Mouse (Mus musculus) T-helper 17 cell (primary cell): ENCODE results near the gene Chst1.

Experiments used
- in situ Hi-C, 2 experiments: fragments of 300-600 bp; cut with MboI, MseI; formaldehyde crosslinking; loops; 1 replicate in 1 of 2; 2 replicates in 1 of 2; pipeline ENCODE4 v1.15.1; 2025; ENCODE audit warnings: high pct_unique_total_duplicates in 2 of 2

The Chst1 gene

GRCm38 (mm10) chr2:92599487-92600347, at the start of gene Chst1:
Chst1 (plus strand) TSS chr2:92599707.
- in situ Hi-C loops: loop anchor here in 1 of 2 experiments (25.0 kb wide), 1 partner anchor 213 kb away; no protein-coding TSS in a partner anchor

GRCm38 (mm10) chr2:92550051-92550450, 49.5 kb upstream of the Chst1 start:
- in situ Hi-C loops: no loop called here

GRCm38 (mm10) chr2:92554536-92554935, 45.0 kb upstream of the Chst1 start:
- in situ Hi-C loops: no loop called here

GRCm38 (mm10) chr2:92562930-92563329, 36.6 kb upstream of the Chst1 start:
- in situ Hi-C loops: no loop called here

GRCm38 (mm10) chr2:92570623-92571022, 28.9 kb upstream of the Chst1 start:
- in situ Hi-C loops: no loop called here

GRCm38 (mm10) chr2:92577824-92578223, 21.7 kb upstream of the Chst1 start:
- in situ Hi-C loops: no loop called here

- in situ Hi-C loops: no loop called here
Observed at GRCm38 (mm10) chr2:92581302-92581701, 18.2 kb upstream of the Chst1 start.

GRCm38 (mm10) chr2:92582596-92582995, 16.9 kb upstream of the Chst1 start:
- in situ Hi-C loops: no loop called here

GRCm38 (mm10) chr2:92587806-92588205, 11.7 kb upstream of the Chst1 start:
- in situ Hi-C loops: no loop called here

GRCm38 (mm10) chr2:92594929-92595730, 4.4 kb upstream of the Chst1 start:
- in situ Hi-C loops: no loop called here

- in situ Hi-C loops: no loop called here
Observed at GRCm38 (mm10) chr2:92597291-92597690, 2.2 kb upstream of the Chst1 start.

- in situ Hi-C loops: no loop called here
Observed at GRCm38 (mm10) chr2:92598941-92599486, 493 bp upstream of the Chst1 start.

- in situ Hi-C loops: loop anchor here in 1 of 2 experiments (25.0 kb wide), 1 partner anchor 212 kb away; no protein-coding TSS in a partner anchor
Observed at GRCm38 (mm10) chr2:92600348-92600670, 802 bp downstream of the Chst1 start.

GRCm38 (mm10) chr2:92601246-92601645, 1.7 kb downstream of the Chst1 start:
- in situ Hi-C loops: loop anchor here in 1 of 2 experiments (25.0 kb wide), 1 partner anchor 211 kb away; no protein-coding TSS in a partner anchor

- in situ Hi-C loops: loop anchor here in 1 of 2 experiments (25.0 kb wide), 1 partner anchor 210 kb away; no protein-coding TSS in a partner anchor
Observed at GRCm38 (mm10) chr2:92602073-92602472, 2.6 kb downstream of the Chst1 start.

GRCm38 (mm10) chr2:92603591-92603990, 4.1 kb downstream of the Chst1 start:
- in situ Hi-C loops: loop anchor here in 1 of 2 experiments (25.0 kb wide), 1 partner anchor 209 kb away; no protein-coding TSS in a partner anchor

- in situ Hi-C loops: loop anchor here in 1 of 2 experiments (25.0 kb wide), 1 partner anchor 208 kb away; no protein-coding TSS in a partner anchor
Observed at GRCm38 (mm10) chr2:92604565-92604964, 5.1 kb downstream of the Chst1 start.

GRCm38 (mm10) chr2:92605995-92606394, 6.5 kb downstream of the Chst1 start:
- in situ Hi-C loops: loop anchor here (5.0 to 25.0 kb wide), 2 partner anchors 206 kb away; no protein-coding TSS in a partner anchor

- in situ Hi-C loops: loop anchor here (5.0 to 25.0 kb wide), 2 partner anchors 205 kb away; no protein-coding TSS in a partner anchor
Observed at GRCm38 (mm10) chr2:92607153-92607552, 7.6 kb downstream of the Chst1 start.

GRCm38 (mm10) chr2:92607592-92607991, 8.1 kb downstream of the Chst1 start:
- in situ Hi-C loops: loop anchor here (5.0 to 25.0 kb wide), 2 partner anchors 205 kb away; no protein-coding TSS in a partner anchor

- in situ Hi-C loops: loop anchor here (5.0 to 25.0 kb wide), 2 partner anchors 204 kb away; no protein-coding TSS in a partner anchor
Observed at GRCm38 (mm10) chr2:92608013-92608619, 8.6 kb downstream of the Chst1 start.
